Mouse (Mus musculus) right cerebral cortex, postnatal 36 days (tissue): Measurements from ENCODE around the gene Nodal.

Source experiments
- DNase-seq, 2 experiments: peaks; one replicate each; pipeline ENCODE4 v3.0.0; 2022; ENCODE audit warnings: low spot score in 2 of 2, mixed read lengths in 1 of 2

The Nodal gene

DNA sequence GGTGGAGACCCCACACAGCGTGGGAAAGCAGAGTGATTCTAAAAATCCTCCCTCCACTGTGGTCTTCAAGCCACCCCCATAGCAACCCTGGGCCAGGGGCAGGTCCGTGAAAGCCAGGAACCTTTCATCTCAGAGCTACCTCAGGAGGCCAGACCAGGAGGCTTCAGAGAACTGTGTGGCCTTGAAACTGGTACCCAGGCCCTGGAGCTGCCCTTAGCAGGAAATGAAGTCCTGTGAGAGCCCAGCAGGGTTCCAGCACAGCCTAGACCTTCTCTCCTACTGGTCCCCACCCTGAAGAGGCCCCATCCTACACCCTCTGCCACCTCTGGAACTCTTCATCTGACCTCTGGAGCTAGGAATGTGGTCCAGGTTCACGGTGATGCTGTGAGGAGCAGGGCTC, 19.6 kb upstream of the Nodal start:
- no peak for DNase-seq

DNA sequence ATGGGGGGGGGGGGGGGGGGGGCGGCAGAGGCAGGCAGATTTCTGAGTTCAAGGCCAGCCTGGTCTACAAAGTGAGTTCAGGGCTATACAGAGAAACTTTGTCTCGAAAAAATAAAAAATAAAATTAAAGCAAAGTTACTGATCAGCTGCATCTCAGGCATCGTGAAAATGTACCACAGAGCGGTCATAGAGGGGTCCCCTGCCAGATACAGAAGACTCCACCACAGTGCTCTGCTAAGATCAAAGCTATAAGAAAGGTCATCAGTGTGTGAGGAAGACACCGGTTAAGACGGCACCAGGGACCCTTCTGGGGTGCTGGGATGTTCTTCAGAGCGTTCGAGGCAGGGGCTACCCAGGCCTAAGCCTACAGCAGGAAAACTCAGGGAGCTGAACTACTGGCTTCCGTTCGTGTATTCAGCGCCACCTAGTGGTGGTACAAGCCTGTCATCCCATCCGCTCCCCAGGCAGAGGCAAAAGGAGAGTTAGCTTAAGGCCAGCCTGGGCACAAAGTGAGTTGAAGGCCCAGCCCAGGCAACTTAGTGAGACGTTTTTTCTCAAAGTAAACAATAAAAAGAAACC, 18.5 kb upstream of the Nodal start:
- DNase-seq: no peak

DNA sequence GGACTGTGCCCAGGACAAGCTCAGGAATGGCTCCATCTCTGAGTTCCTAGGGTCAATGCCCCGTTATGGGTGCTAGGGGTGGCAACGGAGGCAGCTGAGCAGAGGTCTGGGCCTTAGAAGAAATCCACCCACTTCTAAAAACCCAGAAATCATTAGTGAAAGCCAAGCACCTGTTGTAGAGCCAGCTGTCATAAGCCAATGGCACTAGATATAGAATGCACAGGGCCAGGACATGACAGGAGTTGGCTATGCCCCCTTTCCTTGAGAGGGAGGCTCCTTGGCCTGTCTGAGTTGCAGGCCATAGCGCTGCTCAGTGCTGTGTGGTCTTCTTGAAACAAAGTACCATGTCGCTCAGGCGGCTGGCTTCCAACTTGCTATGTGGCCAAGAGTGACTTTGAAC, 17.4 kb upstream of the Nodal start:
- no peak for DNase-seq

DNA sequence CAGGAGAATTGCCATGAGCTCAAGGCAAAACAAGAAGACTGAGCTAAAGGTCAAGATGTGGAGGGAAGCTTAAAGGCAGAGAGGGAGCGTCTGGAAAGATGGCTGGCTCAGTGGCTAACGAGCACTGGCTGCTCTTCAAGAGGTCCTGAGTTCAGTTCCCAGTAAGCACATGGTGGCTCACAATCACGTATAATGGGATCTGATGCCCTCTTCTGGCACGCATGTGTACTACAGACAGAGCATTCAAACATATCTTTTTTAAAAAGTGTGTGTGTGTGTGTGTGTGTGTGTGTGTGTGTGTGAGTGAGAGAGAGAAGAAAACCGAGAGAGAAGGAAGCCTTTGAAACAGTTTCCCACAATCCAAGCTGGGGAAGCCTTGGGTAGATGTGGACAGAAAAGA, 15.3 kb upstream of the Nodal start:
- no peak for DNase-seq

DNA sequence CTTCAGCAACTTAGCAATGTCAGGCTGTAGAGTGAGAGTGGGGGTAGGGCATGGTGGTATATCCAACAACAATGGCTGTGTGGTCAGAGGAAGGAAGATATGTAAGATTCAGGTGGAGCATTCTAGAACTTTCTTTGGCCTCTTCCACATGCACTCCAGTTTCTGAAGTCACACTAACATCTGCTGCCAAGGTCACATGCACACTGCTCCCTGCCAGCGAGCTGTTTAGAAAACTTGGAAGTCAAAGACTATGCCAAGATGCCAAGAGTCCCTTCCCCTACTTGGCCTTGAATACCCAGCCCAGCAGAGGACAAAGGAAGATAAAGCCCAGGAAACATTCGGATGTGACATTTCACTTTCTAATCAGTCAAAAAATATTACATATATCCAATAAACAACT, 14.9 kb upstream of the Nodal start:
- DNase-seq: no peak

DNA sequence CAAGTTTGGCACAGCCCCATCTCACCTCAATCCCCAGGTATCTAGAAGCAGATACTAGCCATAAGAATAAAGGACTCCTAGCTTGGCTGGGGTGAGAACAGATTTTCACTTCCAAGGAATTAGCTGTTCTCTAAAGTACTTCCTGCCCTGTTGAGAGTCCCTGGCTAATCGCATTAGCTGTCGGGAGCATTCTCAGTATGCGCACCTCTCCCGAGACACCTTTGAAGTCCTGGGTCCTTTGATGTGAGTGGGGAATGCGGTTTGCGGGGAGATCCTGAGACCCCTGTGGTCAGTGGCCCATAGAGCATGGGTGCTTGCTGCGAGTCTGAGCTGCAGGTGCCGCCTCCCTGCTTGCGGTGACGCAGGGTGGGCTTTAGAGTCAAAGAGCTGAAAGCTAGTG, 11.8 kb upstream of the Nodal start:
- no peak for DNase-seq

DNA sequence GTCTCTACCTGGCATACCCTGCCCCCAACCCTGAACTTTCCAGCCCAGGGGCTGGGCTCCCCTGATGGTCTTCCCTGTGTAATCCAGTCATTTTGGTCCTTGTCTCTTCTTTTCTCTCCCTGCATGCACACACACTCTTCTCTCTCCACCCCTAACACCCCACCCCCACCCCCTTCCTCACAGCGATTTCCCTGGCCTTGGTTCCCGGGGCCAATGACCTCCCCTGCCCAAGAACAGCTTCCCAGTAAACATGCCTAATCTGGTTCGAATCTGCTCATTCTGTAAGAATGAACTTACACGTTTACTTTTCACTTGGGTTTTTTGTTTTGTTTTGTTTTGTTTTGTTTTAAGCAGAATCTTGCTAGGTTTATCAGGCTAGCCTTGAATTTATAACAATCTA, 8.0 kb upstream of the Nodal start:
- no peak for DNase-seq

DNA sequence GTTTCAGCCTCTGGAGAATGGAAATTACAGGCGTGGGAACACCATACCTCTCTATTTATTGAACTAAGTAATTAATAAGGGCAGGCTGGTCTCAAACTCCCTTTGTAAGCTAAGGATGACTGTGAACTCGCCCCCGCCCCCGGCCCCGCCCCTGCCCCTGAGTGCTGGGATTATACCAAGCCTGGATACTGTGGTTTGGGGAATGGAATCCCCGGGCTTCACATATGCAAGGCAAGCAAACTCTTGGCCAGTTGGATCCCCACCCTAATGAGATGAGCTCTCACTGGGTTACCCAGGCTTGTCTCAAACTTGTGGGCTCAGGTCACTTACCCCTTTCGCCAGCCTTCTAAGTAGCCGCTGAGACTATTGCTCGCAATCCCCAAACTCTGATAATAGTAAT, 7.6 kb upstream of the Nodal start:
- DNase-seq: no peak

DNA sequence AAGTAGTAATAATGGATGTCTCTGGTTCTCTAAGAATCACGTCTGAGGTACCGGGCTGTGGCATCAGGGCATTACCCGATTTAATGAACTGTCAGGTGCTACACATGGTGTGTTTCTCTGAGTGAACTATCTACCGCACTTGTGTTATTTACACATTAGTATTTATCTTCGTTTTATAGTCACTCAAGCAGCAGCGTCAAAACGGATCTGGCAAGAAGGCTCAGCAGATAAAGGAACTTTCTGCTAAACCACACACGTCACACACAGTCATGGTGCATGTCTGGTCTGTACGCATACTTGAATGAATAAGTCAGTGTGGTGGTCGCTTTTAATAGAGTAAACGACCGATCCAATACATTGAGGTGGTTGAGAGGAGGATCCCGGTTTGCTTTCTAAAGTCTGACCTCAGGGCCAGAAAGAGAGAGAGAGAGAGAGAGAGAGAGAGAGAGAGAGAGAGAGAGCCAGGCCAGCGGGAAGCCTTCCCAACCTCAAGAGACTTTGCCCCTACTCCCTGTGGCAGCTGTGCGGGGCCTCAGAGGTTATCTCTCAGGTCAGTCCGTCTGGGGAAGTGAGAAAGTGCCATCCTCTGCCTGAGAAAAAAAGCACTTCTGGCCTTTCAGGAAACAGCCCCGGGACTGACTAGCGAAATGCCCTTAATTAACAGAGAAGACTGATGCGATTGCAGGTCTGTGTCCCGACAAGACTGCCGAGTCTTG, 4.7 kb upstream of the Nodal start:
- DNase-seq: no peak

DNA sequence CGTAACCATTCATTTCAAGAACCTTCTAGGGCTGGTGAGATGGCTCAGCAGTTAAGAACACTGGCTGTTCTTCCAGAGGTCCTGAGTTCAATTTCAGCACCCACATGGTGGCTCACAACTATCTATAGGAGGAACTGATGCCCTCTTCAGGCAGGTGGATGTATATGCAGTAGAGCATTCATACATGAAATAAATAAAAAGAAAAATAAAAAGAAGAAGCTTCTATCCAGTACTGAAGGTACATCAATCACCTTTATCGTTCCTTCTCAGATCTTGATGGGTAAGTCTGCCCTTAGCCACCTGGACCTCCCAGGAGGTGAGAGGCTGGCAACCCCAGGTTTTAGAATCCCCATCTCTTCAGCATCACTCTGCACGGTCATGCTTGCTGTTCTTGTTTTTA, 2.5 kb upstream of the Nodal start:
- DNase-seq: no peak

DNA sequence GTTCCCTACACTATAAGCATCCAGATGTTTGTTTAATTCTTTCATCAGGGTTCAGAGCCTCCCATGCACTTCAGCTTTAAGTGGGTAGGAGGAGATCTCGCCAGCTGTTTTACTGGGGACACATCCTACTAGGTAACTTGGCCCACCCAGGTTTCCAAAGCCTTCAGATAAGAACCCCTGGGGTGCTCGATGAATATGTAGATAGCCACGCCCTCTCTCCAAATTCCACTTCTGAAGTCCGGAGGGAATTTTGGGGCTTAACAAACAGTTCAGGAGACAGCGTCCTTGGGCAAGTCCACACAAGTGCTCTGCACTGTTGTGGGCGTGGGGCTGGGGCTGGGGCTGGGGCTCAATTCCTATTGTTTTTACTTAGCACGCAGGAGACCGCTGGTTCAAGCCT, 1.9 kb upstream of the Nodal start:
- no peak for DNase-seq

DNA sequence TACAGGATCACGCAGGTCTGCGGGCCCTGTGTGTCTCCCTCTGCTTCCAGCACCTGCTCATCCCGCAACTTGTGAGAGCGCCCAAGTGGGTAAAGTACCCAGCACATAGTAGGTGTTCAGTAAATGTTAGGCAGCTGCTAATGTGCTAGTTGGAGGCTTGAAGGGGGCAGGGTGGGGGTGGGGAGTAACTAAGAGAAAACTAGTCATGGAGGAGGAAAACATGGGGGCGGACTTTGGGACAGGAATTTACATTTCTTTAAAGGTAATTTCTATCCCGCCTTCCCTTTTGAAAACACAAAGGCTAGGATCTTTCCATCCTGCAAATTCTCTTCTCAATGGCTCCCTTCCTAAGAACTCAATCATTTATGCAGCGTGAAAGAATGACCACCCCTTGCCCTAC, 1.2 kb upstream of the Nodal start:
- DNase-seq: no peak

DNA sequence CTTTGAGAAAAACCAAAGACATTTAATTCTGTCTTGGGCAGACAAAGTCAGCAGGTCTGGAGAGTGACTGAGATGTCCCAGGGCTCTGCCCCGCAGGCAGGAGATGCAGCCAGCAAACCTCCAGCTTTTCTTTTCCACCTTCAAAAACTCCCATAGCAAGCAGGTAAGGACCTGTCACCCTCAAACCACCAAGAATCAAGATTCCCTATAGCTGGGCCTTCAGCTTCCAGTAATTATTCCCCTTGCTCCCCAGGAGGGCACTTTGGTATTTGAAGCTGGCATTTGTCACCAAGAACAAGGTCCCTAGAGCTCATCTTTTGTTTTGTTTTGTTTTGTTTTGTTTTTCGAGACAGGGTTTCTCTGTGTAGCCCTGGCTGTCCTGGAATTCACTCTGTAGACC, 726 bp upstream of the Nodal start:
- no peak for DNase-seq

DNA sequence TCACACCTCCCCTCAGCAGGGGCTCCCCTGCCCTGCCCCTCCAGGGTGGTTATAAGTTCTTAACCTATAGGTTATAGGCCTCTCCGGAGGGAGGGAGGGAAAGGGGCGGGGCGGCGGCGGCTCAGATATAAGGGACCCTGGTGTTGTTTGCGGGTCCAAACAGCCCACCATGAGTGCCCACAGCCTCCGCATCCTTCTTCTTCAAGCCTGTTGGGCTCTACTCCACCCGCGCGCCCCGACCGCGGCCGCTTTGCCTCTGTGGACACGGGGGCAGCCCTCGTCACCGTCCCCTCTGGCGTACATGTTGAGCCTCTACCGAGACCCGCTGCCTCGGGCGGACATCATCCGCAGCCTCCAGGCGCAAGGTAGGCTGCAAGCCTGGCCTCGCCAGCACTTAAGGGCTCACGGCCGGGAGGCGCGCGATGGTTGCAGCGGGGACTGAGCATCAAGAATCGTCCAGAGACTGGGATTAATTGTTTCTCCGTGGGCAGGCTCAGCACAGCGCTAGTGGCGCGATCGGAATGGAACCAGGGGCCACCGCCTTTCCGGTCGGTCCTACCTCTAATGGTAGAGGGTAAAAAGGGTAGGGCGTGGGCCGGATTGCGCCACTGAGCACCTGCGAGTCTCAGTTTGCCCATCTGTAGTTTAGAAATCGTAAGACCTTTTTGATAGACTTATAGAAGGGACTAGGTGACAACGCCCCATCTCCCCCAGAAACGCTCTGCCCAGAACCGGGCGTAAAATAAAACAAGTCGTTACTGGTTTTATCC, 544 bp downstream of the Nodal start:
- no peak for DNase-seq

DNA sequence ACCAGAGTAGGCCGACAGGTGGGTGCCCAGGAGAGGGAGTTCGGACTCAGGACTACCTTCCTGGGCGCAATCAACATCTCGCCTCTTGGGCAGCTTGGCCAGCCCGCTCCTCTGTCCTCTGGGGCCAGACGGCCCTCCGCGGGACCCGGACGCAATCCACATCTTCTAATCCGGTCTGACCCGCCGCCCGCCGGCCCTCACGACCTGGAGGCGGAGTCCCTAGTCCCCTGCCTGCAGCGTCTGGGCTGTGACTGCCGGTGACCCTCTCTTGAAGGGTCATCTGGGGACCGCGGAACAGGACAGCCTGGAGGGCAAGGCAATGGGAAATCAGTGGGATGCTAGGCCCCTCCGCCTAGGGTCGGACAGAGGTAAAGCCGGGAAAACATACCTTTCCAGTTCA, 1.4 kb downstream of the Nodal start:
- DNase-seq: no peak

DNA sequence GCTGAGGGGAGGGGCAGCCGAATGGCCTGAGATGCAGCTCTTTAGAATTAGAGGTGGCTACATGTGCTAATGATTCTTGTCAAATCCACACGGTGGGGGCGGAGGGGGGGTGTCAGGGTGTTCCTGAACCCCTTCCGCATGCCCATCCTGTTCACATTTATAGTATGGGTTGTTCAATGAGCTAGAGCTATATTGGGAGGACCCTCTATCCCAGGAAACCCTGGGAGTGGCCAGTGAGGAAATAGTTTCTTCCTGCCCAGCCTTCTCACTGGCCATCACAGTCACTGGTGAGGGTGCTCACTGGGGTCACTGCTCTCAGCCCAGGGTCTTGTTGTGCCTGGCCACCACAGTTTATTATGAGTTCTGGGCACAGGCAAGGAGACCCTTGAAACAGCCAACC, 2.2 kb downstream of the Nodal start:
- no peak for DNase-seq

DNA sequence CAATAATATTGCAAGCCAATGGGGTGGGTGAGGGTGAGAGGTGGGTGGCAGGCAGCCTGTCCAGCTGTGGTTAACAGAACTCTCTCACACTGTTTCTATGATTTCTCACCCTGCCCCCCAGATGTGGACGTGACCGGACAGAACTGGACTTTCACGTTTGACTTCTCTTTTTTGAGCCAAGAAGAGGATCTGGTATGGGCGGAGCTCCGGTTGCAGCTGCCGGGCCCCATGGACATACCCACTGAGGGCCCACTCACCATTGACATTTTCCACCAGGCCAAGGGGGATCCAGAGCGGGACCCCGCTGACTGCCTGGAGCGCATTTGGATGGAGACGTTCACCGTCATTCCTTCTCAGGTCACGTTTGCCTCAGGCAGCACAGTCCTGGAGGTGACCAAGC, 5.1 kb downstream of the Nodal start:
- no peak for DNase-seq

DNA sequence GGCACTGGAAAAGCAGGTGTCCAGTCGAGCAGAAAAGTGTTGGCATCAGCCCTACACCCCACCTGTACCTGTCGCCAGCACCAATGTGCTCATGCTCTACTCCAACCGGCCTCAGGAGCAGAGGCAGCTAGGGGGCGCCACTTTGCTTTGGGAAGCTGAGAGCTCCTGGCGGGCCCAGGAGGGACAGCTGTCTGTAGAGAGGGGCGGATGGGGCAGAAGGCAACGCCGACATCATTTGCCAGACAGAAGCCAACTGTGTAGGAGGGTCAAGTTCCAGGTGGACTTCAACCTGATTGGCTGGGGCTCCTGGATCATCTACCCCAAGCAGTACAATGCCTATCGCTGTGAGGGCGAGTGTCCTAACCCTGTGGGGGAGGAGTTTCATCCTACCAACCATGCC, 5.5 kb downstream of the Nodal start:
- DNase-seq: no peak

DNA sequence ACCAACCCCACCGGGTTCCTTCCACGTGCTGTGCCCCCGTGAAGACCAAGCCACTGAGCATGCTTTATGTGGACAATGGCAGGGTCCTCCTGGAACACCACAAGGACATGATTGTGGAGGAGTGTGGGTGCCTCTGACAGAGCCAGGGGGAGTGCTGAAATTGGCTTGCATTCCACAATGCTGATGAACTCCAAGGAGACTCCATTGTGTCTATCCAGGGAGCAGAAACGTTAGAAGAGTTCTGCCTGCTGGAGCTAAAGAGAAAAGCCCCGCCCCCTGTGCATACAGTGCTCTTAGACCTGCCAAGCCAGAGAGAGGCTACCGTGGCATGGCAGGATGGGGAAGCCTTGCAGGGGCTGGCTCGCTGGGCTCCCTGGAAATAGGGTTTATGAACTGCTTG, 6.7 kb downstream of the Nodal start:
- no peak for DNase-seq

DNA sequence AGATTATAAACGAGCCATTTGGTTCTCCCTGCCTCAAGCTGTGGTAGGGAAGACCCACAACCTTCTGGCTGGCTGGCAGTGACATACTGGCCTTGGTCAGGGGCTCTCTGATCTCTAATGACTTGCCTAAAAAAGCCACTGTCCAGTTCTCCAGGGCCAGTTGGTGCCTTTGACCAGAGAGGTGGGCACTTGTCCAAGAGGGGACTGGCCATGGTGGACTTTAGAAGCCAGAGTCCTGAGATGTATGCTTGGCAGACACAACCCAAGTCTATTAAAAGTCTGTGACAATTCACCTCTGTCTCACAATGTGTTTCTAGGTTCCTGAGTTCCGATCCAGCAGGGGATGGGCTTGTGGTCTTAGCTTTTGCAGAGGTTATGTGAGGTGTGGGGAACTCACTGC, 7.3 kb downstream of the Nodal start:
- DNase-seq: no peak

DNA sequence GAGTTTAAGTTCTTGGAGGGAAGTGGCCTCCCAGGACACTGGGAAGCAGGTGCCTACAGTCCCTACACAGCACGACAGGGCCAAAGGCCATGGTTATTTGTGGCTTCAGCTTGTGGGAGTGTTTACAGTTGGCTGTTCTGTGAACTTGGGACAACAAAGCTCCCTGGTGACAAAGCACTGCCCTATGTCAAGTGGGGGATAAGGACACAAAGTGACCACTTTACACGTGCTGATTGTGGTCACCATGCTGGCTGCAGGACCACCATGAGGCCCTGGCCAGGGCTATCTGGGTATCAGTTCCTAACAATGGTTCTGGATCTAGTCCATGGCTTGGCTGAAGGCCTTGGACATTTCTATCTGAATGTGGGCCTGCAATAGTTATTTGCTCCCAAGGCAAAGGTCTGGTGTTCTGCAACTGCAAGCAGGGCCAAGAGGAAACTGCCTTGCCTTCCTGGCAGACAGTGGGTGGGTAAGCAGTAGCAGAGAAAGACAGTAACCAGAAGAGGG, 8.5 kb downstream of the Nodal start:
- DNase-seq: no peak

DNA sequence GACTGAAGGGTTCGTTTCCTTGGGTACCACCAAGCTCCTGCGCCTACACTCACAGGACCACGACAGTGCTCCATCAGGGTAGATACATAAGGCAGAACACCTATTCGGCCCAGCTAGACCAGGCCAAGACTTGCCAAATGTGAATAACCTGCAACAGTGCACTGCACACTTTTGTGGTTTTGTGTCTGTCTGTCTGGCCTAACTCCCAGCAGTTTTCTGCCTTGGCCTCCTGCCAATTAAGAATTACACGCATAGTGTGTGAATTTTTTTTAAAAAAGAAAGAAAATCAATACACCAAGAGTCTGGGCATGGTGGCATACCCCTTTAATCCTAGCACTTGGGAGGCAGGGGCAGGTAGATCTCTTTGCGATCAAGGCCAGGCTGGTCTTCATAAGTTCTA, 10.2 kb downstream of the Nodal start:
- no peak for DNase-seq

DNA sequence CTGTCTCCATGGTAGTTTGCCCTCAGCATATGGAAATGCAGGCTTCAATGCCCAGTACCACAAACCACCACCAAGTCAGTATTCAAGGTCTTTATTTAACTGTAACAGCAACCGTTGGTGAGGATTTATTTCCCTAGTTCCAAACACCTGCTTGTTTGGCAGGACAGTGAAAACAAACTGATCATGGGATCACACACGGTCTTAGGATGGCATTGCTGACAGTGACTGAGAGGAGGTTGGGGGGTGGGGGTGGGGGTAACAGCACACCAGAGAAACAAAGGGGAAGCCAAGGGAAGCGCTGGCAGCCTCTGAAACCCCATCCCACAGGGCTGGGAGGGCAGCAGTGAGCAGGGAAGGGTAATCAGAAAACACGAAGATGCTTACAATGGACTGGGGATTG, 10.6 kb downstream of the Nodal start:
- no peak for DNase-seq
